In the genomic region with DNA sequence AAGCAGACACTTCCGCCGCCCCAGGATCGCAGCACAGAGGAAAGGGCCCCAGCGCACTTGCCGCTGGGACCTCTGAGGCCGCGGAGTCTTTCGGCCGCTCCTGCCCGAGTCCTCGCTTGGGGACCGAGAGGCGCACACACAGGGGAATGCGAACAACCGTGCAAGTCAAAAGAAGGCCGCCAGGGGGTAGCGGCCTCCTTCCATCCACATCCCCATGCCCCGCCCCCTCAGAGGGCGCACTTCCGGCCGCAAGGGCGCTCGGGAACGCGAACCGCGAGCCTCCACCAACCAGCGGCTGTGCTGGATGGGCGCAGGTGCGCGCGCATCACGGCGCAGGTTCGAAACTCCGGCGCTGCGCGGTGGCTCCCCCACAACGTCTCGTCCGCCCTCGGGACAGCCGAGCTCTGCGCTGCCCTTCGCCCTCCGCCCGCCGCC, we compare ENCODE assay signal across 8 mouse cellular contexts. TPM values are rescaled to one million over a fixed set of nuclear protein-coding genes. Genes with fewer than 3 reads are reported as not detected.
DNase-seq lines count a peak whose midpoint lies in the region; ATAC-seq lines count a peak whose summit lies in the region.

A gene (plus strand): TSS at position 328 of the 435 bp plus-strand sequence.

- peak within 1 kb of the TSS; percentile 95 for H3K4me2 ChIP-seq in hindbrain, embryonic 15.5 days

- peak within 1 kb of the TSS; percentile 93 for H3K27ac ChIP-seq in hindbrain, embryonic 15.5 days (replicated peaks)

- H3K4me3 ChIP-seq in hindbrain, embryonic 15.5 days, result peak within 1 kb of the TSS; percentile 76

- peak within 1 kb of the TSS; percentile 82 for H3K9ac ChIP-seq in hindbrain, embryonic 15.5 days

- peak; percentile 99 for ATAC-seq in hindbrain, embryonic 15.5 days (ENCODE audit: low FRiP score, low read depth)

- no peaks in the 10 kb centered on the region for H3K27me3 ChIP-seq in hindbrain, embryonic 15.5 days

- H3K36me3 ChIP-seq in hindbrain, embryonic 15.5 days, result 0 out of 2 replicates have a peak, but pooled peaks cover 3% of the 10 kb centered on the region

- WGBS in hindbrain, embryonic 15.5 days, result 0% methylated on average over 48 of the region's 49 CpGs

- peak; percentile 98 for DNase-seq in R1 (ENCODE audit: low read depth, low spot score)
- DNase-seq in cerebellum, postnatal 25 days, result peak; percentile 98 to 99
- DNase-seq in frontal cortex, postnatal 25 days (ENCODE audit: low spot score in 2 of 2), result peak; percentile 95 to 97
- DNase-seq in left cerebral cortex, adult 11 months (ENCODE audit: low spot score), result peak; percentile 94
- peak; percentile 98 to 99 for DNase-seq in lung, postnatal 4 days
- peak; percentile 97 for DNase-seq in retina, postnatal 7 days (ENCODE audit: low read depth, low spot score)
- peak; percentile 95 for DNase-seq in urinary bladder, adult 2 months (ENCODE audit: low spot score)

- no peaks in the 10 kb centered on the region for H3K9me3 ChIP-seq in hindbrain, embryonic 15.5 days

- H3K4me1 ChIP-seq in hindbrain, embryonic 15.5 days (replicated peaks), result peaks cover 23% of the 10 kb centered on the region

RNA-seq across cellular contexts. Expression of the gene that starts here (rescaled TPM):
- 57.1 TPM in 2 replicates for polyA plus RNA-seq in hindbrain, embryonic 15.5 days (2015; fragmentation: Nextera tagmentation; extraction: Ambion mirVana)
- 15.6 and 21.1 TPM in 2 replicates for polyA plus RNA-seq in urinary bladder, adult 2 months (2012; rRNA removed)

Comparison
In these comparisons a context has a peak if more than half of its experiments do, and no peak if none do; other contexts are left out.
1. Peak in every context shown above with its lines: DNase-seq, ATAC-seq, H3K4me3 ChIP-seq and H3K27ac ChIP-seq.